Mouse (Mus musculus): ENCODE data around the gene Smoc1.

GRCm38 (mm10) chr12:81188423-81188822, 161.8 kb downstream of the Smoc1 start:
- no peak for TF ChIP-seq GATA1 (IDR thresholded peaks at IDR 0.05; ENCODE audit: low read length)
- TF ChIP-seq TAL1 (IDR thresholded peaks at IDR 0.05; ENCODE audit: low read length), result no peak
